Mouse (Mus musculus) kidney, adult 2 months (tissue): Measurements from ENCODE around the gene Slc23a2. TPM values are rescaled to one million over a fixed set of nuclear protein-coding genes. Genes with fewer than 3 reads are reported as not detected.

Source experiments
- DNase-seq: peaks from one replicate; pipeline ENCODE4 v3.0.0; 2021
- H3K27ac ChIP-seq: fragments of 200-500 bp; 2 replicates; pipeline ENCODE4 v1.5.1; 2012; ENCODE audit warnings: low read depth, low read length, control low read depth, inconsistent platforms; ENCODE audit not compliant: insufficient read depth
- H3K27me3 ChIP-seq: fragments of 200-500 bp; replicated peaks from 2 replicates; pipeline ENCODE4 v1.6.1; 2012; ENCODE audit warnings: mild to moderate bottlenecking, moderate library complexity, low read length, inconsistent platforms; ENCODE audit not compliant: control insufficient read depth, insufficient read depth
- H3K36me3 ChIP-seq: fragments of 200-500 bp; 2 replicates; pipeline ENCODE4 v1.6.1; 2012; ENCODE audit warnings: mild to moderate bottlenecking, moderate library complexity, low read length, inconsistent platforms; ENCODE audit not compliant: control insufficient read depth, insufficient read depth
- H3K4me1 ChIP-seq: fragments of 200-500 bp; 2 replicates; pipeline ENCODE4 v1.6.1; 2011; ENCODE audit warnings: low read length; ENCODE audit not compliant: control insufficient read depth, insufficient read depth
- H3K4me3 ChIP-seq: fragments of 200-500 bp; 2 replicates; pipeline ENCODE4 v1.5.1; 2011; ENCODE audit warnings: mild to moderate bottlenecking, low read depth, low read length, control low read depth; ENCODE audit not compliant: insufficient read depth
- CTCF ChIP-seq: fragments of 200-500 bp; conservative IDR thresholded peaks from 2 replicates; pipeline ENCODE4 v1.5.1; 2011; ENCODE audit warnings: low read depth, mild to moderate bottlenecking, control low read depth, low read length, moderate library complexity, mixed read lengths; ENCODE audit not compliant: insufficient read depth, insufficient read length
- POLR2A ChIP-seq: fragments of 200-500 bp; IDR thresholded peaks from one replicate; pipeline ENCODE4 v1.6.1; 2011; ENCODE audit warnings: low read depth, low read length, control low read depth
- WGBS: fragments of 180-500 bp; shearing (Covaris S2); methylation state at CpG from one replicate; pipeline ENCODE4 v1.1.7; 2018; 5-methylcytosine and 5-hydroxymethylcytosine counted together
- polyA plus RNA-seq: library from polyadenylated mRNA; depleted of rRNA; stranded (reverse); fragments of >200 nt; gene quantifications from 2 replicates; pipeline ENCODE4 v1.2.3, GENCODE M21; 2012

The Slc23a2 gene
- polyA plus RNA-seq, 1 experiment = 15.3 TPM

DNA sequence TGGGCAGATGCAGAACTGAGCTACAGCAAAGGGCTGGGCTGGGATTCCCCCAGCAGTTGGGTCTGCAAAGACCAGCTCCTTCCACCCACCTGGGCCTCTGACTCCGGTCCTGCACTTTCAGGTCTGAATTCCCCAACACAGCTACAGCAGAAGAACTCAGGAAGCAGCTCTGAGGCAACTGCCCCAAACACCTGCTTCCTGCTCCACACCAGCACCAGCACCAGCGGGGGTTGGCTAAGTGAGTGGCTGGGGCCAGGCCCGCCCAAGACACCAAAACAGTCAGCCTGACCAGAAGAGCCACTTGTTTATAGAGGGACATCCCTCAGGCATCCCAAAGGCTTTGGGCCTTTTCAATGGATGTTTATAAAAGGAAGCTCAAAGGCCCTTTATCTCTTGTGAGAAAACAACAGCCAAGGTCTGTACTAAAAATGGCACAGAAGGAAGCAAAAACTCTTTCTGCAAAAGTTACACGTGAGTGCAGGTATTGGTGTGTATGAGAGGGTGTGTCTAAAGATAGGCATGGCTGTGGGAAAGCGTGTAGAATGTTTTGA lies 123.8 kb downstream of the Slc23a2 start:
- H3K4me1 ChIP-seq = no peaks in the 10 kb centered on the region
- H3K4me3 ChIP-seq = no peak overlapping the region
- TF ChIP-seq POLR2A = no peak
- no peak for TF ChIP-seq CTCF
- no peaks in the 10 kb centered on the region for H3K36me3 ChIP-seq
- H3K27me3 ChIP-seq = no peaks in the 10 kb centered on the region
- H3K27ac ChIP-seq = no peak overlapping the region
- 72% methylated on average over 5 of the region's 5 CpGs for WGBS
- DNase-seq = no peak

- no peak overlapping the region for H3K27ac ChIP-seq
- no peak for TF ChIP-seq POLR2A
- no peaks in the 10 kb centered on the region for H3K36me3 ChIP-seq
- no peak for DNase-seq
- no peak overlapping the region for H3K4me3 ChIP-seq
- no peaks in the 10 kb centered on the region for H3K4me1 ChIP-seq
- 75% methylated on average over 7 of the region's 7 CpGs for WGBS
- H3K27me3 ChIP-seq = no peaks in the 10 kb centered on the region
Measured at GRCm38 (mm10) chr2:132020420-132020819, 124.5 kb downstream of the Slc23a2 start.

- WGBS = 66% methylated on average over 3 of the region's 3 CpGs
- no peaks in the 10 kb centered on the region for H3K36me3 ChIP-seq
- H3K4me1 ChIP-seq = no peaks in the 10 kb centered on the region
- TF ChIP-seq CTCF = no peak
- no peak for TF ChIP-seq POLR2A
- no peak overlapping the region for H3K27ac ChIP-seq
- DNase-seq = no peak
- no peaks in the 10 kb centered on the region for H3K27me3 ChIP-seq
- no peak overlapping the region for H3K4me3 ChIP-seq
Measured at GRCm38 (mm10) chr2:132019372-132019811, 125.5 kb downstream of the Slc23a2 start.

DNA sequence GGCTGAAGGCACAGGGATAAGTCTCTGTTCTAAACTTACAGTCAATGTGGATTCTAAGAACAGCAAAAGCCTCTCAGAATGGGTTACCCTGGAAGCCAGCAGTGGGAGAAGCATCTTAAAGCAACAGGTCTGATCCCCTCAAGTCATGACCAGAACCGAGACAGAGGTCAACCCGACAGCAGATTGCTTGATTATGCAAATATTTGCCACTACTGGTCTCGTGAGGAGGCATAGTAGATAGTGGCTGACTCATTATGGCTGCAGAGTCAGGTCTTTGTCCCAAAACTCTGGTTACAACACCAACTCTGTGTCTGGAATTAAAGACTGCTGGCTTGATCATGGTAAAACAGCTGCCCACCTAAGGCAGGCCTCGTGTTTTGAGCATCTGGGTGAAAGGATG lies 126.8 kb downstream of the Slc23a2 start:
- H3K4me1 ChIP-seq = no peaks in the 10 kb centered on the region
- no peaks in the 10 kb centered on the region for H3K27me3 ChIP-seq
- DNase-seq = no peak
- no peaks in the 10 kb centered on the region for H3K36me3 ChIP-seq
- H3K4me3 ChIP-seq = no peak overlapping the region
- WGBS = 66% methylated on average over 4 of the region's 4 CpGs
- TF ChIP-seq CTCF (no peak), POLR2A (no peak)
- H3K27ac ChIP-seq = no peak overlapping the region

DNA sequence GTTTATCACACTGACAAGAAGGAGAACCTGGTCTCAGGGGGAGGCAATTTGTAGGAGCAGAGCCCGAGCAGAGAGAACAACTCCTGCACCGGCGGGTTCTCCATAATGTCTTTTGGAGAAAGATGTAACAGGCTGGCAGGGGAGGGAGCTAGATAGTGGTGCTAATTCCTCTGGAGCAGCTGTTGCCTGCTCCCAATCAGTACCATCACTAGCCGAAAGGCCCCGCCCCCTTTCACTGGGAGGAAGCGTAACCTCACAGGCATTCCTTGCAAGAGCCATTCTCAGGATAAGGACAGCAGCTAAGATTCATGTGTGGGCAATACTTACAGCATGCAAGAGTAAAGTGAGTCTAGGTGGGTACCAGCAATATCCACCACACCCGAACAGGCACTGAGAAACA lies 127.3 kb downstream of the Slc23a2 start:
- 56% methylated on average over 7 of the region's 7 CpGs for WGBS
- Histone ChIP-seq H3K4me3 (no peak overlapping the region), H3K27me3 (no peaks in the 10 kb centered on the region), H3K27ac (no peak overlapping the region), H3K4me1 (no peaks in the 10 kb centered on the region), H3K36me3 (no peaks in the 10 kb centered on the region)
- DNase-seq = no peak
- no peak for TF ChIP-seq CTCF
- no peak for TF ChIP-seq POLR2A

DNA sequence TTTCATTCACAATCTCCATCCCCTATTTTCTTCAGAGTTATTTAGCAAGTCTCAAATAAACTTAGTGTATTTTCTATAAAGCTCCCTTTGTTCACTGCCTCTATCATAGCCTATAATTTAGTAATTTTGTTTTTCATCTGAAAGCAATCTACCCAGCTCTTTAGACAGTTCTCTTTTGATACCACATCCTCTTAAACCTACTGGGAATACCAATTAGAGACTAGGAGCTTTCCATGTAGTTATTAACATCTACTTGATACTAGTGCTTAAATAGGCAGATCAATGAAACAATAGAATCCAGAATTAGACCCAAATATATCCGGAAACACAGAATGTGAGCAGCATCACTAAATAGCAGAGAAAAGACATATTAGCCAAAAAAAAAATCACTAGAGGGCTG lies 128.9 kb downstream of the Slc23a2 start:
- TF ChIP-seq POLR2A = no peak
- TF ChIP-seq CTCF = no peak
- 89% methylated on average over 1 of the region's 1 CpGs for WGBS
- Histone ChIP-seq H3K27ac (no peak overlapping the region), H3K27me3 (no peaks in the 10 kb centered on the region), H3K4me3 (no peak overlapping the region), H3K36me3 (no peaks in the 10 kb centered on the region), H3K4me1 (no peaks in the 10 kb centered on the region)
- DNase-seq = no peak

DNA sequence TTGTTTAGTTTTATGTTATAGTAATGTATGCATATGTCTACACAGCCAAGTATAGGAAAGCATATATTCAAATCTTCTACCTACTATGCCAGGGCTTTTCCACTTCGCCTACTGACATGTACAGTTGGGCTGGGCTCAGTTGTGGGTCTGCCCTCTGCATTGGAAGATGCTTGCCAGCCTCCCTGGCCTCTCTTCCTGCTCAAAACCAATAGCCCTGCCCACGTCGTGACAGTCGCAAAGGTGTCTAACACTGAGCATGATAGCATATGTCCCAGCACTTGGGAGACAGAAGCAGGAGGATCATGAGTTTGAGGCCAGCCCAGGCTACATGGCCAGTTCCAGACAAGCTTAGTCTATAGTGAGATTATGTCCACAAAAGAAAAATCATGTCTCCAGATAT lies 131.8 kb downstream of the Slc23a2 start:
- 97% methylated on average over 4 of the region's 4 CpGs for WGBS
- H3K4me1 ChIP-seq = no peaks in the 10 kb centered on the region
- no peak overlapping the region for H3K4me3 ChIP-seq
- no peaks in the 10 kb centered on the region for H3K27me3 ChIP-seq
- H3K36me3 ChIP-seq = no peaks in the 10 kb centered on the region
- no peak overlapping the region for H3K27ac ChIP-seq
- DNase-seq = no peak
- TF ChIP-seq CTCF (no peak), POLR2A (no peak)

GRCm38 (mm10) chr2:132010781-132011180 lies 134.1 kb downstream of the Slc23a2 start:
- peaks cover 11% of the 10 kb centered on the region for H3K4me1 ChIP-seq
- no peak for TF ChIP-seq CTCF
- no peak for TF ChIP-seq POLR2A
- no peaks in the 10 kb centered on the region for H3K27me3 ChIP-seq
- H3K36me3 ChIP-seq = no peaks in the 10 kb centered on the region
- WGBS = 93% methylated on average over 2 of the region's 2 CpGs
- H3K4me3 ChIP-seq = no peak overlapping the region
- DNase-seq = no peak
- no peak overlapping the region for H3K27ac ChIP-seq
